Mouse (Mus musculus) cerebellum, adult 2 months (tissue): Measurements from ENCODE around the gene Celf6.

ENCODE experiments used
- CTCF ChIP-seq: fragments of 200-500 bp; IDR thresholded peaks from 2 replicates; pipeline ENCODE4 v1.5.1; 2011; ENCODE audit warnings: low read depth, mild to moderate bottlenecking, control low read depth, low read length, moderate library complexity, borderline replicate concordance; ENCODE audit not compliant: insufficient read depth
- POLR2A ChIP-seq: fragments of 200-500 bp; IDR thresholded peaks from 2 replicates; pipeline ENCODE4 v1.6.1; 2011; ENCODE audit warnings: low read length, control low read depth, borderline replicate concordance; ENCODE audit not compliant: insufficient read depth

GRCm38 (mm10) chr9:59577401-59577800 is 316 bp upstream of the Celf6 start:
- TF ChIP-seq POLR2A (no peak), CTCF (no peak)
